Mouse (Mus musculus) lung, embryonic 14.5 days (tissue): Measurements from ENCODE around the gene Ssbp2. TPM values are rescaled to one million over a fixed set of nuclear protein-coding genes. Genes with fewer than 3 reads are reported as not detected.

Experiments
- ATAC-seq: fragments of 200-750 bp; cut with Nextera tagmentation; 2 replicates; pipeline ENCODE4 v1.8.0; 2017; ENCODE audit warnings: mild to moderate bottlenecking, moderate TSS enrichment, moderate library complexity; ENCODE audit not compliant: insufficient read depth
- DNase-seq: peaks from one replicate; pipeline ENCODE4 v3.0.0-alpha.2; 2015
- H3K27ac ChIP-seq: fragments of 300-500 bp; sonication (generic); 2 replicates; pipeline ENCODE4 v1.5.1; 2014; ENCODE audit warnings: low read depth, mild to moderate bottlenecking, moderate library complexity
- H3K27me3 ChIP-seq: fragments of 300-500 bp; sonication (generic); 2 replicates; pipeline ENCODE4 v1.6.1; 2014; ENCODE audit warnings: low read length, control low read depth; ENCODE audit not compliant: insufficient read depth
- H3K36me3 ChIP-seq: fragments of 300-500 bp; sonication (generic); 2 replicates; pipeline ENCODE4 v1.6.1; 2014; ENCODE audit warnings: control low read depth; ENCODE audit not compliant: insufficient read depth
- H3K4me1 ChIP-seq: fragments of 300-500 bp; sonication (generic); 2 replicates; pipeline ENCODE4 v1.6.1; 2014; ENCODE audit warnings: antibody characterized with exemption, control low read depth; ENCODE audit not compliant: insufficient read depth
- H3K4me2 ChIP-seq: fragments of 300-500 bp; sonication (generic); 2 replicates; pipeline ENCODE4 v1.6.1; 2014; ENCODE audit warnings: mild to moderate bottlenecking
- H3K4me3 ChIP-seq: fragments of 300-500 bp; sonication (generic); 2 replicates; pipeline ENCODE4 v1.5.1; 2014; ENCODE audit warnings: low read depth, low read length
- H3K9ac ChIP-seq: fragments of 300-500 bp; sonication (generic); 2 replicates; pipeline ENCODE4 v1.6.1; 2014
- H3K9me3 ChIP-seq: fragments of 300-500 bp; sonication (generic); 2 replicates; pipeline ENCODE4 v1.6.1; 2016; ENCODE audit warnings: low read depth, low read length, control low read depth
- CTCF ChIP-seq: IDR thresholded peaks from 2 replicates; pipeline ENCODE4 v1.5.1; 2016; ENCODE audit warnings: antibody characterized with exemption, low read depth
- WGBS: fragments of 180-500 bp; shearing (Covaris S2); extraction: QIAGEN DNeasy Blood & Tissue Kit; methylation state at CpG from one replicate; pipeline ENCODE4 v1.1.7; 2014; 5-methylcytosine and 5-hydroxymethylcytosine counted together
- polyA plus RNA-seq: library from polyadenylated mRNA; unstranded; fragments of >200 nt; fragmentation: Nextera tagmentation; extraction: Ambion mirVana; gene quantifications from 2 replicates; pipeline ENCODE4 v1.2.1, GENCODE M21; 2014

The Ssbp2 gene
- polyA plus RNA-seq, 1 experiment from 2014 or later = 95.0 TPM

- Histone ChIP-seq H3K27ac (no peak overlapping the region), H3K9me3 (no peaks in the 10 kb centered on the region), H3K4me2 (no peak overlapping the region), H3K9ac (no peak overlapping the region), H3K4me3 (no peak overlapping the region), H3K4me1 (no peaks in the 10 kb centered on the region), H3K36me3 (no peaks in the 10 kb centered on the region), H3K27me3 (no peaks in the 10 kb centered on the region)
- no peak for TF ChIP-seq CTCF
- WGBS = 96% methylated on average over 3 of the region's 3 CpGs
- ATAC-seq (no peak), DNase-seq (no peak)
Measured at GRCm38 (mm10) chr13:91501735-91502134, 41.7 kb downstream of the Ssbp2 start.

DNA sequence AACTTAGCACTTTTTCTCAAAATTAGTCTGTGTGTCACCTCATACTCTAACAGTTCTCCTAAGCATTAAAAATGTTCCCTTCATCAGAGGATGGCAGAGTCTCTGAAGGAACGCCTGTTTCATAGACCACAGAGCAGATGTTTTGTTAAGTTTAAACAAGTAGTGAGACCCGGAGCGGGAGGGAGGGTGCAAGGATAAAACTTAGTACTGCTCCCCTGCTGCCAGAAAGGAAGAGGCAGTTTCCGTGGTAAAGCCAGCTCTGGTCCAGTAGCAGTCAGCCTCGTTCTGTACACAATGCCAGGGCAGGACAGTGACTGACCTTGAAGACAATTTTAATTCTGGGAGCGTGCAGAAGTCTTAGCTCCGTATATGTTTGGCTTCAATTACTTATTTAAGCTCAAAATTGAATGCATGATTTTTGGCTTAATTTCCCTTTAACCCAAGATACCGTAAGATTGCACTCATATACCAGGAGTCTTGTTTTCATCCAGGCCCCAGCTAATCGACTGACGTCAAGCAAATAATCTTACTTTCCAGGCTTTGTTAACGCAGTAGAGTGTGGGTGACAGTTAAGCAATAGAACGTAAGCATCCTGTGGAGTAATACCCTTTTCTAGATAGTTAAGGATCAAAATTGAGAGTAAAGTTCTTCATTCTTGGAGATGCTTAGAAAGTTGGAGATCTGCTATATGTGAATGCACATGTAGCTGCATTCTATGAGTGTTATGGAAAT is 42.7 kb downstream of the Ssbp2 start:
- H3K4me1 ChIP-seq = no peaks in the 10 kb centered on the region
- no peaks in the 10 kb centered on the region for H3K27me3 ChIP-seq
- no peak overlapping the region for H3K4me3 ChIP-seq
- H3K4me2 ChIP-seq = no peak overlapping the region
- ATAC-seq (no peak), DNase-seq (no peak)
- 67% methylated on average over 12 of the region's 12 CpGs for WGBS
- H3K9ac ChIP-seq = no peak overlapping the region
- H3K27ac ChIP-seq = no peak overlapping the region
- no peaks in the 10 kb centered on the region for H3K36me3 ChIP-seq
- no peak for TF ChIP-seq CTCF
- H3K9me3 ChIP-seq = no peaks in the 10 kb centered on the region

- H3K4me1 ChIP-seq = no peaks in the 10 kb centered on the region
- no peak for ATAC-seq
- no peak for TF ChIP-seq CTCF
- no peaks in the 10 kb centered on the region for H3K36me3 ChIP-seq
- H3K4me3 ChIP-seq = no peak overlapping the region
- H3K9me3 ChIP-seq = no peaks in the 10 kb centered on the region
- no peak overlapping the region for H3K4me2 ChIP-seq
- DNase-seq = no peak
- no peak overlapping the region for H3K27ac ChIP-seq
- WGBS = 72% methylated on average over 1 of the region's 1 CpGs
- H3K9ac ChIP-seq = no peak overlapping the region
- no peaks in the 10 kb centered on the region for H3K27me3 ChIP-seq
Measured at GRCm38 (mm10) chr13:91508991-91509390, 48.9 kb downstream of the Ssbp2 start.

DNA sequence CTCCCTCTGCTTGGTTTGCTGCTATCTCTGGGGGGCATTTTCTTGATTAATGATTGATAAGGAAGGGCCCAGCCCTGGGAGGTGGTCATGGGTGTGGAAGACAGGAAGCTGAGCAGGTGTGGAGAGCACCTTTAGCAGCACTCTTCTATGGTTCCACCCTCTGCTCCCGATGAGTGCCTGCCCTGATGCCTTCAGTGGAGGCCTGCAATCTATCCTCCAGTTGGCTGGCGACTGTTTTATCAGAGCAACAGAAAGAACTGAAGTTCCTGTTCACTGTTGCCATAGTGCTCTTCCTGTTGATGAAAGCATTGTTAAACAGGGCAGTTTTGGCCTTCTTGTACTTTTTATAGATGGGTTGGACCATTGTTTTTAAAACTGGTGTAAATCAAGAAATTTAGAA is 49.4 kb downstream of the Ssbp2 start:
- no peak overlapping the region for H3K4me3 ChIP-seq
- H3K4me2 ChIP-seq = no peak overlapping the region
- TF ChIP-seq CTCF = no peak
- no peak overlapping the region for H3K9ac ChIP-seq
- H3K27ac ChIP-seq = no peak overlapping the region
- no peaks in the 10 kb centered on the region for H3K27me3 ChIP-seq
- H3K36me3 ChIP-seq = no peaks in the 10 kb centered on the region
- WGBS = 54% methylated on average over 2 of the region's 2 CpGs
- no peak for ATAC-seq
- no peaks in the 10 kb centered on the region for H3K9me3 ChIP-seq
- no peaks in the 10 kb centered on the region for H3K4me1 ChIP-seq
- DNase-seq = no peak

GRCm38 (mm10) chr13:91514979-91515378 is 54.9 kb downstream of the Ssbp2 start:
- TF ChIP-seq CTCF = no peak
- no peak for DNase-seq
- no peaks in the 10 kb centered on the region for H3K27me3 ChIP-seq
- no peak for ATAC-seq
- no peak overlapping the region for H3K4me2 ChIP-seq
- H3K4me3 ChIP-seq = no peak overlapping the region
- 84% methylated on average over 4 of the region's 4 CpGs for WGBS
- H3K36me3 ChIP-seq = no peaks in the 10 kb centered on the region
- H3K9ac ChIP-seq = no peak overlapping the region
- H3K27ac ChIP-seq = no peak overlapping the region
- H3K9me3 ChIP-seq = no peaks in the 10 kb centered on the region
- H3K4me1 ChIP-seq = no peaks in the 10 kb centered on the region

- Histone ChIP-seq H3K9me3 (no peaks in the 10 kb centered on the region), H3K27me3 (no peaks in the 10 kb centered on the region), H3K4me2 (no peak overlapping the region), H3K4me3 (no peak overlapping the region), H3K4me1 (no peaks in the 10 kb centered on the region), H3K27ac (no peak overlapping the region), H3K9ac (no peak overlapping the region), H3K36me3 (no peaks in the 10 kb centered on the region)
- ATAC-seq (no peak), DNase-seq (no peak)
- WGBS = 32% methylated on average over 4 of the region's 4 CpGs
- no peak for TF ChIP-seq CTCF
Measured at GRCm38 (mm10) chr13:91520073-91520750, 60.1 kb downstream of the Ssbp2 start.

GRCm38 (mm10) chr13:91520968-91521367 is 60.9 kb downstream of the Ssbp2 start:
- no peak for TF ChIP-seq CTCF
- Histone ChIP-seq H3K27me3 (no peaks in the 10 kb centered on the region), H3K9ac (no peak overlapping the region), H3K27ac (no peak overlapping the region), H3K9me3 (no peaks in the 10 kb centered on the region), H3K36me3 (no peaks in the 10 kb centered on the region), H3K4me1 (no peaks in the 10 kb centered on the region), H3K4me2 (no peak overlapping the region), H3K4me3 (no peak overlapping the region)
- 100% methylated on average over 1 of the region's 1 CpGs for WGBS
- ATAC-seq (no peak), DNase-seq (no peak)
